Mouse (Mus musculus): ENCODE results near the gene Cbx4. TPM values are rescaled to one million over a fixed set of nuclear protein-coding genes. Genes with fewer than 3 reads are reported as not detected.

The Cbx4 gene
- polyA plus RNA-seq, 1 experiment: 17.2 TPM

DNA sequence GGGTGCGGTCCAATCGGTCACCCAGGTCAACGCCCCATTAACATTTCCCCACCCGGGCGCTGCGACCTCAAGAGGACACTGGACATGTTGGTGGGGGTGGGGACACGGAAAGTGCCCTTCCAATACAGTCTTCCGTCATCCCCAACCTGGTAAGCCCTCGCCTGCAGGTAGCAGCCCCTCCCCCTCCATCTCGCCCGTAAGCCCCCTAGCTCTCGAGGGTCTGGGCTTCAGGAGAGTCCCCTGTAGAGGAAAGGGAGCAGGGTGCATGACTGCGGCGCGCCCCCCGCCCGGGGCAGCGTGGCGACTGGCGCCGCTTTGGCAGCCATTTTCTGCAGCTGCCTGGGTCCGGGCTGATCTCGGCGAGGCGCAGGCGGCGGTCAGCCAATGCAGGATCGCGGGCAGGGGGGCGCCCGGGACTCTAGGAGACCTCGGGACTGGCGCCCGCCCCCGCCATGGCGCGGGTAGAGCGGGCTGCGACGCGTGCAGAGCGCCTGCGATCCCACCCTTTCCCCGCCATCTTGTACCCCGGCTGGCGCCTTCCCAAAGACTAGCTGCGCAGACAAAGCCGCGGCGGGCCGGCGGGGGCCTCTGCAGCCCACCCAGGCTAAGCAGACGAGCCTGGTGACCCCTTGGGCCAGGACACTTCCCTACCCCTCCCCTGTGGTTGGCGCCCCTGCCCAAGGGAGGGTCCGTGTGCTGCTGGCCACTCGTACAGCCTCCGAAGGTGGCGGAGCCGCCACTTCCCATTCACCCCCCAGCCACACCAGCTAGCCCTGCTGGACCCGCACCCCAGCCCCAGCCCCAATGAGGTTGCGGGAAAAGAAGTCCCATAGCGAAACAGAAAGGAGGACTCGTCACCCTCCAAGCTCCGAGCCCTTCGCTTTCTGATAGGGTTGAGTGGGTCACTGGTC is 29.5 kb downstream of the Cbx4 start:
- Histone ChIP-seq H3K4me1 (ENCODE audit: control insufficient read depth, insufficient read depth, insufficient read length) (peaks cover 45% of the 10 kb centered on the region), H3K27ac (ENCODE audit: insufficient read depth, low read length) (peak overlapping the region; percentile 73), H3K4me3 (ENCODE audit: extremely low read depth, insufficient read depth, insufficient read length) (peak overlapping the region; percentile 71), H3K36me3 (ENCODE audit: control insufficient read depth, insufficient read depth, low read length) (no peaks in the 10 kb centered on the region), H3K27me3 (ENCODE audit: control insufficient read depth, insufficient read depth, low read length) (peaks cover 45% of the 10 kb centered on the region)
- WGBS: 2% methylated on average over 63 of the region's 65 CpGs
- no peak for DNase-seq (ENCODE audit: low read depth in 1 of 2, low spot score in 2 of 2)
- no peak for TF ChIP-seq POLR2A (IDR thresholded peaks at IDR 0.05; ENCODE audit: low read depth, low read length)
- no peak for TF ChIP-seq CTCF (IDR thresholded peaks at IDR 0.05; ENCODE audit: extremely low read depth, insufficient read depth, insufficient read length, insufficient replicate concordance)

- Histone ChIP-seq H3K4me1 (ENCODE audit: control insufficient read depth, insufficient read depth, insufficient read length) (peaks cover 45% of the 10 kb centered on the region), H3K4me3 (ENCODE audit: extremely low read depth, insufficient read depth, insufficient read length) (peak overlapping the region; percentile 37; the same call in 1 of the 2 replicates), H3K27me3 (ENCODE audit: control insufficient read depth, insufficient read depth, low read length) (peaks cover 50% of the 10 kb centered on the region)
Measured at GRCm38 (mm10) chr11:119055571-119056131, 30.4 kb downstream of the Cbx4 start.

DNA sequence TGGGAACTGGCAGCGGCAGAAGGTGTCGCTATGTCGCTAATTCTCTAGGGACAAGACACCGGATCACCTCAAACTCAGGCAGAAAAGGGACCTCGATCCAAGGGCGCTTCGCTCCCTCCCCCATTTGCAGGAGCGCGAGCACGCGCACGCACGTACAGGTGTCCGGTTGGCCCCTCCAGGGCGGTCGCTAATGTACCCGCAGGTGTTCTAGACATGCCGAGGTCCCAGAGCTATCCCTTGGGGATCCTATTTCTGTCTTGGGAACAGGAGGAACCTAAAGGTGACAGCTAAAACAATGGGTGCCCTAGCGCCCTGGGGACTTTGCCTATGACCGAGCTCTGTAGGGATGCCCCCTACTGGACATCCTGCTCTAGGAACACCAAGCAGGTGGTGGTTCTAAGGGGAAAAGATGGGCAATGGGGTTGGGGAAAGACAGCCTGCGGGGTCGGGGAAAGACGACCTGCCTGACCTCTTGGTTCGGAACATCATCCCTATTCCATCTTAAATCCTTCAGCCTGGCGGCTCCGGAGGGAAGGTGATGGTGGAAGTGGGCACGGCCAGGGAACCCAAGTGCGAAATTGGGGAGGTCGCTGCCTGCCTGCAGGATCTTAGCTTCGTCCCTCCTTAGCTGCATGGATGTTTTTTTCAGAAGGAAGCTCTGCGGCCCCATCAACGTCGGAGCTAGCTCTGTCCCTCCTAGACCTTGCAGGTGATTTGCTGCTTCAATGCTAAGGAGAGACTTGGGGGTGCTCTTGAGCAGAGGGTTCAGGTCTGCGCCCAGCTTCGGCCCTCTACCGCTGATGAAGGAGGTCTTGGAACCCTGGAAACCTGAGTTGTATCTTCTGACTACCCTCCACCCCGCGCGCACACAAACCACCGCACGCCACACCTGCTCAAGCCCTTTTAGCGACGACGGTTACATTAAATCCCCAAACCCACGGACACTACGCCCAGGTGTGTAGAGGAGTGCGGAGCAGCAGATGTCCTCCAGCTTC is 31.4 kb downstream of the Cbx4 start:
- no peak for DNase-seq (ENCODE audit: low read depth in 1 of 2, low spot score in 2 of 2)
- TF ChIP-seq POLR2A (IDR thresholded peaks at IDR 0.05; ENCODE audit: low read depth, low read length) (no peak), CTCF (IDR thresholded peaks at IDR 0.05; ENCODE audit: extremely low read depth, insufficient read depth, insufficient read length, insufficient replicate concordance) (no peak; the same call in 1 of the 2 replicates)

More at GRCm38 (mm10) chr11:119055571-119056131, 30.4 kb downstream of the Cbx4 start:
- 2% methylated on average over 32 of the region's 32 CpGs for WGBS
- TF ChIP-seq CTCF (IDR thresholded peaks at IDR 0.05; ENCODE audit: extremely low read depth, insufficient read depth, insufficient read length, insufficient replicate concordance) (no peak), POLR2A (IDR thresholded peaks at IDR 0.05; ENCODE audit: low read depth, low read length) (no peak)
- no peak overlapping the region for H3K27ac ChIP-seq (ENCODE audit: insufficient read depth, low read length)
- no peak for DNase-seq (ENCODE audit: low read depth in 1 of 2, low spot score in 2 of 2)
- H3K36me3 ChIP-seq (ENCODE audit: control insufficient read depth, insufficient read depth, low read length): no peaks in the 10 kb centered on the region

GRCm38 (mm10) chr11:119053738-119054350 is 32.2 kb downstream of the Cbx4 start:
- H3K36me3 ChIP-seq (ENCODE audit: control insufficient read depth, insufficient read depth, low read length): no peaks in the 10 kb centered on the region
- H3K4me1 ChIP-seq (ENCODE audit: control insufficient read depth, insufficient read depth, insufficient read length): peaks cover 46% of the 10 kb centered on the region
- H3K27me3 ChIP-seq (ENCODE audit: control insufficient read depth, insufficient read depth, low read length): peaks cover 55% of the 10 kb centered on the region
- DNase-seq (ENCODE audit: low read depth in 1 of 2, low spot score in 2 of 2): no peak
- WGBS: 3% methylated on average over 34 of the region's 35 CpGs
- H3K27ac ChIP-seq (ENCODE audit: insufficient read depth, low read length): no peak overlapping the region
- no peak for TF ChIP-seq POLR2A (IDR thresholded peaks at IDR 0.05; ENCODE audit: low read depth, low read length)
- TF ChIP-seq CTCF (IDR thresholded peaks at IDR 0.05; ENCODE audit: extremely low read depth, insufficient read depth, insufficient read length, insufficient replicate concordance): no peak
- peak overlapping the region; percentile 48; the same call in 1 of the 2 replicates for H3K4me3 ChIP-seq (ENCODE audit: extremely low read depth, insufficient read depth, insufficient read length)

More for the DNA sequence above, 31.4 kb downstream of the Cbx4 start:
- Histone ChIP-seq H3K27me3 (ENCODE audit: control insufficient read depth, insufficient read depth, low read length) (peaks cover 54% of the 10 kb centered on the region), H3K4me1 (ENCODE audit: control insufficient read depth, insufficient read depth, insufficient read length) (peaks cover 45% of the 10 kb centered on the region), H3K36me3 (ENCODE audit: control insufficient read depth, insufficient read depth, low read length) (no peaks in the 10 kb centered on the region), H3K4me3 (ENCODE audit: extremely low read depth, insufficient read depth, insufficient read length) (no peak overlapping the region), H3K27ac (ENCODE audit: insufficient read depth, low read length) (no peak overlapping the region)
- WGBS: 6% methylated on average over 47 of the region's 47 CpGs

DNA sequence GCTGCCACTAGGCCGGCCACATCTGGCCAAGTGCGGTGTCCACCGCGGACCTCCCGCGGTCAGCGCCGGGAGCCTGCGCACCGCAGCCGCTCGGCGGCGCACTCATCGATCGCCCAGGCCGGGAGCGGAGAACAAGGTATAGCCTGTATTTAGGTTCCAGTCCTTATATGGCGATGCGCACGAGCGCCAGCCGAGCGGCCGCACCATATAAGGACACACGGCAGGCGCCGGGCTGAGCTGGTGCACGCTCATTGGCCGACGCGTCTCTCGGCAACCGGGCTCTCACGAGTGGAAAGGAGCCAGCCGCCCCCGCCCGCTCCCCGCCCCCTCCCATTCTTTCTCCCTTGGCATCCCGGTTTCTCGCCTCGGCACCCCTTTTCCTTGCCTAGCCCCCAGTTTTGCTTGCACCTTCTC is 32.8 kb downstream of the Cbx4 start:
- WGBS: under 1% methylated on average over 42 of the region's 42 CpGs
- TF ChIP-seq POLR2A (IDR thresholded peaks at IDR 0.05; ENCODE audit: low read depth, low read length): no peak
- no peak for TF ChIP-seq CTCF (IDR thresholded peaks at IDR 0.05; ENCODE audit: extremely low read depth, insufficient read depth, insufficient read length, insufficient replicate concordance)
- H3K27me3 ChIP-seq (ENCODE audit: control insufficient read depth, insufficient read depth, low read length): peaks cover 50% of the 10 kb centered on the region
- 0 out of 2 replicates have a peak overlapping the region, but pooled peaks have one; percentile 26 for H3K27ac ChIP-seq (ENCODE audit: insufficient read depth, low read length)
- H3K4me1 ChIP-seq (ENCODE audit: control insufficient read depth, insufficient read depth, insufficient read length): peaks cover 41% of the 10 kb centered on the region
- H3K4me3 ChIP-seq (ENCODE audit: extremely low read depth, insufficient read depth, insufficient read length): peak overlapping the region; percentile 51; the same call in 1 of the 2 replicates
- peak; percentile 71 to 84 for DNase-seq (ENCODE audit: low read depth in 1 of 2, low spot score in 2 of 2)
- H3K36me3 ChIP-seq (ENCODE audit: control insufficient read depth, insufficient read depth, low read length): no peaks in the 10 kb centered on the region

All from spleen, adult 2 months (tissue).